Mouse (Mus musculus) embryonic fibroblast, embryonic 13.5 days (primary cell): ENCODE results near the gene Rgs8. TPM values are rescaled to one million over a fixed set of nuclear protein-coding genes. Genes with fewer than 3 reads are reported as not detected.
A peak's percentile ranks its signal among the peaks of the same experiment; 100 is the strongest.

ENCODE experiments used
- H3K27ac ChIP-seq: 2 replicates; pipeline ENCODE4 v1.5.1; 2012; ENCODE audit warnings: low read length, control low read depth, inconsistent platforms; ENCODE audit not compliant: insufficient read depth
- H3K4me1 ChIP-seq: 2 replicates; pipeline ENCODE4 v1.6.1; 2011; ENCODE audit warnings: low read length; ENCODE audit not compliant: control insufficient read depth, insufficient read depth
- H3K4me3 ChIP-seq: 2 replicates; pipeline ENCODE4 v1.5.1; 2011; ENCODE audit warnings: mild to moderate bottlenecking, control low read depth, low read length; ENCODE audit not compliant: insufficient read depth
- CTCF ChIP-seq: IDR thresholded peaks from 2 replicates; pipeline ENCODE4 v1.5.1; 2011; ENCODE audit warnings: mild to moderate bottlenecking, control low read depth, low read length, moderate library complexity, borderline replicate concordance; ENCODE audit not compliant: insufficient read depth
- POLR2A ChIP-seq: IDR thresholded peaks from 2 replicates; pipeline ENCODE4 v1.6.1; 2011; ENCODE audit warnings: low read depth, mild to moderate bottlenecking, control low read depth, low read length, moderate library complexity
- polyA plus RNA-seq: library from polyadenylated mRNA; stranded (reverse); fragments of >200 nt; gene quantifications from 2 replicates; pipeline ENCODE4 v1.2.4, GENCODE M21; 2011; ENCODE audit warnings: low read depth; ENCODE audit not compliant: missing spikeins, insufficient read length

The Rgs8 gene
- polyA plus RNA-seq, 1 experiment = 0.39 TPM

GRCm38 (mm10) chr1:153659666-153660065, 6.8 kb downstream of the Rgs8 start:
- Histone ChIP-seq H3K27ac (no peak overlapping the region), H3K4me1 (peaks cover 3% of the 10 kb centered on the region; the same call in 1 of the 2 replicates), H3K4me3 (no peak overlapping the region)
- TF ChIP-seq POLR2A (no peak), CTCF (no peak)

GRCm38 (mm10) chr1:153660982-153661688, 8.3 kb downstream of the Rgs8 start:
- Histone ChIP-seq H3K27ac (no peak overlapping the region), H3K4me3 (no peak overlapping the region), H3K4me1 (peaks cover 3% of the 10 kb centered on the region; the same call in 1 of the 2 replicates)
- TF ChIP-seq POLR2A (no peak), CTCF (no peak)

- Histone ChIP-seq H3K4me3 (no peak overlapping the region), H3K4me1 (peaks cover 3% of the 10 kb centered on the region; the same call in 1 of the 2 replicates), H3K27ac (peak overlapping the region; percentile 19; the same call in 1 of the 2 replicates)
- no peak for TF ChIP-seq CTCF
- TF ChIP-seq POLR2A = no peak
Observed at GRCm38 (mm10) chr1:153661689-153662002, 8.8 kb downstream of the Rgs8 start.

GRCm38 (mm10) chr1:153662362-153662761, 9.5 kb downstream of the Rgs8 start:
- H3K4me1 ChIP-seq = peaks cover 3% of the 10 kb centered on the region; the same call in 1 of the 2 replicates
- TF ChIP-seq CTCF (no peak), POLR2A (no peak)
- H3K4me3 ChIP-seq = no peak overlapping the region
- no peak overlapping the region for H3K27ac ChIP-seq

- Histone ChIP-seq H3K4me3 (no peak overlapping the region), H3K27ac (no peak overlapping the region), H3K4me1 (peaks cover 3% of the 10 kb centered on the region; the same call in 1 of the 2 replicates)
- TF ChIP-seq POLR2A (no peak), CTCF (no peak)
Observed at GRCm38 (mm10) chr1:153665066-153665715, 12.4 kb downstream of the Rgs8 start.

GRCm38 (mm10) chr1:153666236-153666635, 13.4 kb downstream of the Rgs8 start:
- H3K27ac ChIP-seq = no peak overlapping the region
- H3K4me3 ChIP-seq = no peak overlapping the region
- TF ChIP-seq POLR2A = no peak
- TF ChIP-seq CTCF = no peak
- peaks cover 3% of the 10 kb centered on the region; the same call in 1 of the 2 replicates for H3K4me1 ChIP-seq

- H3K27ac ChIP-seq = no peak overlapping the region
- no peak overlapping the region for H3K4me3 ChIP-seq
- TF ChIP-seq POLR2A (no peak), CTCF (no peak)
- no peaks in the 10 kb centered on the region for H3K4me1 ChIP-seq
Observed at GRCm38 (mm10) chr1:153667244-153667727, 14.5 kb downstream of the Rgs8 start.

GRCm38 (mm10) chr1:153667781-153668180, 15.0 kb downstream of the Rgs8 start:
- Histone ChIP-seq H3K4me1 (no peaks in the 10 kb centered on the region), H3K27ac (no peak overlapping the region), H3K4me3 (no peak overlapping the region)
- TF ChIP-seq CTCF = no peak
- TF ChIP-seq POLR2A = no peak

- no peak for TF ChIP-seq POLR2A
- TF ChIP-seq CTCF = no peak
- no peak overlapping the region for H3K4me3 ChIP-seq
- H3K27ac ChIP-seq = no peak overlapping the region
- no peaks in the 10 kb centered on the region for H3K4me1 ChIP-seq
Observed at GRCm38 (mm10) chr1:153669086-153669485, 16.3 kb downstream of the Rgs8 start.

GRCm38 (mm10) chr1:153669728-153670127, 16.9 kb downstream of the Rgs8 start:
- Histone ChIP-seq H3K4me3 (no peak overlapping the region), H3K4me1 (no peaks in the 10 kb centered on the region), H3K27ac (no peak overlapping the region)
- no peak for TF ChIP-seq CTCF
- no peak for TF ChIP-seq POLR2A

GRCm38 (mm10) chr1:153671352-153671751, 18.5 kb downstream of the Rgs8 start:
- TF ChIP-seq POLR2A = no peak
- no peak for TF ChIP-seq CTCF
- H3K4me1 ChIP-seq = no peaks in the 10 kb centered on the region
- no peak overlapping the region for H3K27ac ChIP-seq
- H3K4me3 ChIP-seq = no peak overlapping the region
